Mouse (Mus musculus): ENCODE data around the gene Themis2. TPM values are rescaled to one million over a fixed set of nuclear protein-coding genes. Genes with fewer than 3 reads are reported as not detected.
"Not testable (repeated sequence)": the region's sequence is repeated elsewhere in the genome, so short reads cannot be mapped to it uniquely, and the experiment has no call there.

Themis2 gene
- polyA plus RNA-seq, 1 experiment from 2014 or later, result 1.1 TPM

GRCm38 (mm10) chr4:132748778-132749177, 47.4 kb downstream of the Themis2 start:
- no peak overlapping the region for H3K4me3 ChIP-seq
- peaks cover 15% of the 10 kb centered on the region for H3K4me1 ChIP-seq
- H3K27ac ChIP-seq (replicated peaks), result no peak overlapping the region
- H3K27me3 ChIP-seq (replicated peaks), result no peaks in the 10 kb centered on the region
- H3K36me3 ChIP-seq, result no peaks in the 10 kb centered on the region
- no peak overlapping the region for H3K9ac ChIP-seq
- H3K4me2 ChIP-seq, result no peak overlapping the region
- WGBS, result 92% methylated on average over 4 of the region's 4 CpGs
- no peak for ATAC-seq (ENCODE audit: extremely low read depth, insufficient number of reproducible peaks, low FRiP score, low TSS enrichment)
- H3K9me3 ChIP-seq, result no peaks in the 10 kb centered on the region

GRCm38 (mm10) chr4:132747664-132748259, 48.4 kb downstream of the Themis2 start:
- Histone ChIP-seq H3K9ac (no peak overlapping the region), H3K36me3 (no peaks in the 10 kb centered on the region), H3K27ac (replicated peaks) (peak overlapping the region; percentile 46), H3K4me3 (no peak overlapping the region), H3K27me3 (replicated peaks) (no peaks in the 10 kb centered on the region), H3K9me3 (no peaks in the 10 kb centered on the region), H3K4me2 (peak overlapping the region; percentile 27), H3K4me1 (peaks cover 13% of the 10 kb centered on the region)
- WGBS, result 42% methylated on average over 9 of the region's 9 CpGs
- ATAC-seq (ENCODE audit: extremely low read depth, insufficient number of reproducible peaks, low FRiP score, low TSS enrichment), result no peak

GRCm38 (mm10) chr4:132746911-132747517, 49.2 kb downstream of the Themis2 start:
- ATAC-seq (ENCODE audit: extremely low read depth, insufficient number of reproducible peaks, low FRiP score, low TSS enrichment), result no peak
- Histone ChIP-seq H3K9ac (no peak overlapping the region), H3K4me2 (peak overlapping the region; percentile 27; the same call in 1 of the 2 replicates), H3K9me3 (no peaks in the 10 kb centered on the region), H3K4me1 (peaks cover 13% of the 10 kb centered on the region), H3K36me3 (no peaks in the 10 kb centered on the region), H3K27me3 (replicated peaks) (no peaks in the 10 kb centered on the region), H3K27ac (replicated peaks) (peak overlapping the region; percentile 46), H3K4me3 (no peak overlapping the region)
- WGBS, result 80% methylated on average over 9 of the region's 9 CpGs

- H3K36me3 ChIP-seq, result no peaks in the 10 kb centered on the region
- H3K4me1 ChIP-seq, result peaks cover 13% of the 10 kb centered on the region
- no peak overlapping the region; the same call in 1 of the 2 replicates for H3K27ac ChIP-seq (replicated peaks)
- H3K9me3 ChIP-seq, result no peaks in the 10 kb centered on the region
- no peak overlapping the region for H3K4me3 ChIP-seq
- H3K27me3 ChIP-seq (replicated peaks), result no peaks in the 10 kb centered on the region
- no peak overlapping the region for H3K4me2 ChIP-seq
- no peak overlapping the region for H3K9ac ChIP-seq
- WGBS, result 50% methylated on average over 11 of the region's 11 CpGs
- no peak for ATAC-seq (ENCODE audit: extremely low read depth, insufficient number of reproducible peaks, low FRiP score, low TSS enrichment)
These were observed 51.9 kb downstream of the Themis2 start for GRCm38 (mm10) chr4:132743992-132744911.

GRCm38 (mm10) chr4:132741491-132741890, 54.7 kb downstream of the Themis2 start:
- Histone ChIP-seq H3K9me3 (no peaks in the 10 kb centered on the region), H3K4me3 (no peak overlapping the region), H3K27me3 (replicated peaks) (no peaks in the 10 kb centered on the region), H3K27ac (replicated peaks) (no peak overlapping the region), H3K36me3 (no peaks in the 10 kb centered on the region), H3K9ac (no peak overlapping the region), H3K4me2 (no peak overlapping the region), H3K4me1 (peaks cover 13% of the 10 kb centered on the region)
- no peak for ATAC-seq (ENCODE audit: extremely low read depth, insufficient number of reproducible peaks, low FRiP score, low TSS enrichment)
- WGBS, result 84% methylated on average over 7 of the region's 7 CpGs

GRCm38 (mm10) chr4:132737154-132737553, 59.0 kb downstream of the Themis2 start:
- H3K27ac ChIP-seq (replicated peaks); H3K27me3 ChIP-seq (replicated peaks); H3K4me1 ChIP-seq; H3K4me2 ChIP-seq; H3K9ac ChIP-seq; ATAC-seq (ENCODE audit: extremely low read depth, insufficient number of reproducible peaks, low FRiP score, low TSS enrichment); H3K9me3 ChIP-seq; H3K36me3 ChIP-seq; H3K4me3 ChIP-seq: not testable (repeated sequence)
- WGBS, result 79% methylated on average over 9 of the region's 9 CpGs

- H3K27me3 ChIP-seq (replicated peaks), result no peaks in the 10 kb centered on the region
- peaks cover 11% of the 10 kb centered on the region for H3K4me1 ChIP-seq
- no peaks in the 10 kb centered on the region for H3K36me3 ChIP-seq
- no peak overlapping the region for H3K27ac ChIP-seq (replicated peaks)
- no peaks in the 10 kb centered on the region for H3K9me3 ChIP-seq
- no peak for ATAC-seq (ENCODE audit: extremely low read depth, insufficient number of reproducible peaks, low FRiP score, low TSS enrichment)
- no peak overlapping the region for H3K4me2 ChIP-seq
- no peak overlapping the region for H3K9ac ChIP-seq
- H3K4me3 ChIP-seq, result no peak overlapping the region
- 52% methylated on average over 3 of the region's 3 CpGs for WGBS
These were observed 60.3 kb downstream of the Themis2 start for GRCm38 (mm10) chr4:132735894-132736293.

- ATAC-seq (ENCODE audit: extremely low read depth, insufficient number of reproducible peaks, low FRiP score, low TSS enrichment), result no peak
- Histone ChIP-seq H3K36me3 (no peaks in the 10 kb centered on the region), H3K27me3 (replicated peaks) (no peaks in the 10 kb centered on the region), H3K4me2 (no peak overlapping the region), H3K4me1 (peaks cover 11% of the 10 kb centered on the region), H3K9me3 (no peaks in the 10 kb centered on the region), H3K4me3 (no peak overlapping the region), H3K27ac (replicated peaks) (no peak overlapping the region), H3K9ac (no peak overlapping the region)
- 73% methylated on average over 2 of the region's 2 CpGs for WGBS
These were observed 60.8 kb downstream of the Themis2 start for GRCm38 (mm10) chr4:132735389-132735788.

GRCm38 (mm10) chr4:132734766-132735165, 61.4 kb downstream of the Themis2 start:
- no peak for ATAC-seq (ENCODE audit: extremely low read depth, insufficient number of reproducible peaks, low FRiP score, low TSS enrichment)
- Histone ChIP-seq H3K27me3 (replicated peaks) (no peaks in the 10 kb centered on the region), H3K9ac (no peak overlapping the region), H3K4me1 (peaks cover 11% of the 10 kb centered on the region), H3K4me3 (no peak overlapping the region), H3K9me3 (no peaks in the 10 kb centered on the region), H3K36me3 (no peaks in the 10 kb centered on the region), H3K27ac (replicated peaks) (no peak overlapping the region), H3K4me2 (no peak overlapping the region)
- WGBS, result 86% methylated on average over 2 of the region's 2 CpGs

GRCm38 (mm10) chr4:132733071-132733770, 63.0 kb downstream of the Themis2 start:
- Histone ChIP-seq H3K36me3 (no peaks in the 10 kb centered on the region), H3K9me3 (no peaks in the 10 kb centered on the region), H3K4me1 (peaks cover 11% of the 10 kb centered on the region), H3K9ac (no peak overlapping the region), H3K4me2 (no peak overlapping the region), H3K27ac (replicated peaks) (no peak overlapping the region), H3K4me3 (no peak overlapping the region), H3K27me3 (replicated peaks) (no peaks in the 10 kb centered on the region)
- ATAC-seq (ENCODE audit: extremely low read depth, insufficient number of reproducible peaks, low FRiP score, low TSS enrichment), result no peak
- WGBS, result 89% methylated on average over 25 of the region's 25 CpGs

GRCm38 (mm10) chr4:132732148-132732684, 64.0 kb downstream of the Themis2 start, which contains the start of gene Xkr8:
Gene Xkr8, minus strand, starts transcription at chr4:132732546.
- peak within 1 kb of the TSS; percentile 97 for H3K4me2 ChIP-seq
- no peaks in the 10 kb centered on the region for H3K9me3 ChIP-seq
- no peaks in the 10 kb centered on the region for H3K27me3 ChIP-seq (replicated peaks)
- no peak within 1 kb of the TSS; the same call in 1 of the 2 replicates for H3K27ac ChIP-seq (replicated peaks)
- H3K4me3 ChIP-seq, result peak within 1 kb of the TSS; percentile 70
- H3K4me1 ChIP-seq, result peaks cover 11% of the 10 kb centered on the region
- 1% methylated on average over 34 of the region's 34 CpGs for WGBS
- peak within 1 kb of the TSS; percentile 82 for H3K9ac ChIP-seq
- peaks cover 10% of the 10 kb centered on the region; the same call in 1 of the 2 replicates for H3K36me3 ChIP-seq
- peak; percentile 92 for ATAC-seq (ENCODE audit: extremely low read depth, insufficient number of reproducible peaks, low FRiP score, low TSS enrichment)

All from heart, embryonic 13.5 days (tissue).